ENCODE assay signal across 12 mouse cellular contexts in genomic region chr14:22152701-22153100, GRCm38 (mm10).
DNase-seq lines count a peak whose midpoint lies in the region; ATAC-seq lines count a peak whose summit lies in the region.
"Had no signal": no experiment of that assay in that cellular context is flagged by ENCODE, and none has a peak within 500 bp of the region (broad histone marks: within the 10 kb centered on the region; RNA-seq: fewer than 3 reads in every experiment).

No protein-coding gene starts in this region.

- H3K9me3 ChIP-seq in forebrain, embryonic 14.5 days (replicated peaks; ENCODE audit: control insufficient read depth, low read length) = no peaks in the 10 kb centered on the region
- H3K9me3 ChIP-seq in limb, embryonic 11.5 days (ENCODE audit: control insufficient read depth, low read length) = no peaks in the 10 kb centered on the region
- H3K9me3 ChIP-seq: G1E had no signal

- H3K36me3 ChIP-seq in forebrain, embryonic 14.5 days (ENCODE audit: control insufficient read depth, insufficient read depth, low read length) = no peaks in the 10 kb centered on the region
- no peaks in the 10 kb centered on the region for H3K36me3 ChIP-seq in limb, embryonic 11.5 days (ENCODE audit: control insufficient read depth, insufficient read depth, low read length)
- H3K36me3 ChIP-seq: G1E had no signal

- H3K27ac ChIP-seq in forebrain, embryonic 14.5 days (ENCODE audit: low read depth, low read length) = no peak overlapping the region
- H3K27ac ChIP-seq in limb, embryonic 11.5 days (replicated peaks; ENCODE audit: low read depth, low read length) = no peak overlapping the region
- H3K27ac ChIP-seq: heart, adult 2 months had no signal

- H3K9ac ChIP-seq in forebrain, embryonic 14.5 days (ENCODE audit: low read length) = no peak overlapping the region
- H3K9ac ChIP-seq in limb, embryonic 11.5 days (ENCODE audit: low read length) = no peak overlapping the region; the same call in 1 of the 2 replicates

- peaks cover 55% of the 10 kb centered on the region for H3K27me3 ChIP-seq in forebrain, embryonic 14.5 days (replicated peaks; ENCODE audit: control insufficient read depth, insufficient read depth, low read length)
- H3K27me3 ChIP-seq in limb, embryonic 11.5 days (ENCODE audit: control insufficient read depth, insufficient read depth, low read length) = 0 out of 2 replicates have a peak, but pooled peaks cover 2% of the 10 kb centered on the region

- ATAC-seq in forebrain, embryonic 14.5 days = peak; percentile 12; the same call in 1 of the 2 replicates
- no peak for ATAC-seq in limb, embryonic 11.5 days (ENCODE audit: insufficient number of reproducible peaks, low FRiP score, low TSS enrichment, low read depth)

- no peak overlapping the region for H3K4me3 ChIP-seq in forebrain, embryonic 14.5 days (ENCODE audit: low read depth, low read length)
- H3K4me3 ChIP-seq in limb, embryonic 11.5 days (ENCODE audit: low read depth, low read length) = no peak overlapping the region
- H3K4me3 ChIP-seq: heart, adult 2 months had no signal

- peak overlapping the region; percentile 18 for H3K4me2 ChIP-seq in forebrain, embryonic 14.5 days (ENCODE audit: low read length)
- no peak overlapping the region; the same call in 1 of the 2 replicates for H3K4me2 ChIP-seq in limb, embryonic 11.5 days (ENCODE audit: low read depth, severe bottlenecking)

- WGBS in forebrain, embryonic 14.5 days = 29% methylated on average over 13 of the region's 13 CpGs
- WGBS in limb, embryonic 11.5 days = 15% methylated on average over 13 of the region's 13 CpGs

- peak; percentile 54 for DNase-seq in embryo, embryonic 10 days (ENCODE audit: low spot score)
- DNase-seq in embryo, embryonic 9.5 days (ENCODE audit: extremely low spot score) = no peak
- peak; percentile 39 for DNase-seq in forebrain, embryonic 14.5 days (ENCODE audit: low spot score)
- DNase-seq in limb, embryonic 11.5 days (ENCODE audit: low spot score) = peak; percentile 52
- DNase-seq in neural tube, embryonic 10.5 days (ENCODE audit: extremely low spot score, low spot score) = peak; percentile 44
- no peak for DNase-seq in T-cell, adult 2 months (ENCODE audit: low spot score)
- DNase-seq in adrenal gland, adult 2 months = no peak
- DNase-seq in kidney, postnatal 25 days = no peak
- DNase-seq: heart, adult 2 months; layer of hippocampus, adult 9-11 months; lung, postnatal 36 days had no signal

- H3K4me1 ChIP-seq in forebrain, embryonic 14.5 days (ENCODE audit: control insufficient read depth, insufficient read depth, low read length) = peaks cover 6% of the 10 kb centered on the region; the same call in 1 of the 2 replicates
- peaks cover 13% of the 10 kb centered on the region for H3K4me1 ChIP-seq in limb, embryonic 11.5 days (ENCODE audit: control insufficient read depth, insufficient read depth, low read length)

Comparison
In these comparisons a context has a peak if more than half of its experiments do, and no peak if none do; other contexts are left out.
1. DNase-seq: peak in embryo, embryonic 10 days (single experiment), forebrain, embryonic 14.5 days (single experiment), limb, embryonic 11.5 days (single experiment) and neural tube, embryonic 10.5 days (single experiment); none in embryo, embryonic 9.5 days (single experiment), T-cell, adult 2 months (single experiment), adrenal gland, adult 2 months (single experiment) and kidney, postnatal 25 days (0 of 2).